Mouse (Mus musculus): ENCODE results near the gene Cntn6. TPM values are rescaled to one million over a fixed set of nuclear protein-coding genes. Genes with fewer than 3 reads are reported as not detected.

Cntn6 gene
- not detected for total RNA-seq (2023)

GRCm38 (mm10) chr6:104492490-104493431 is at the start of gene Cntn6:
TSS of gene Cntn6 (plus strand) at chr6:104492790.

